Mouse (Mus musculus): Measurements from ENCODE around the gene Iars2.

DNA sequence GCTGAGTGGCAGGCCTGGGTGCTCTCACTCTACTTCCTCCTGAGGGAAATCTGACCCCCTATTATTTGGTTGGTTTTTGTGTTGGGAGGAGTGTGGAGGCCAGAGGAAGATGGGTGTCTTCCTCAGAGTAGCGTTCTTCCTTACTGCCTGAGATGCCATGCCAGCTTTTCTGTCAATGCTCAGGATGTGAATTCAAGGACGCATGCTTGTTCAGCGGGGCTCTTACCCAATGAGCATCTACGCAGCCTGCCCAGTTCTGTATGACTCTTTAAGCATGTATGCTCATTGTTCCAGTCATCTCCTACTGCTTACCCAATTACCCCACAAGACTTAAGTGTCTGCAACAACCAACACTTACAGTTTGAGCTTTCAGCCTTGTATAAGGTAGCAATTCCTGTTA, 48.6 kb downstream of the Iars2 start:
- TF ChIP-seq POLR2A (IDR thresholded peaks at IDR 0.05; ENCODE audit: borderline replicate concordance, low read depth, low read length) (no peak), CTCF (IDR thresholded peaks at IDR 0.05; ENCODE audit: low read depth, low read length) (no peak)
